Mouse (Mus musculus): Measurements from ENCODE around the gene Olfr328.
"Not testable (repeated sequence)": the region's sequence is repeated elsewhere in the genome, so short reads cannot be mapped to it uniquely, and the experiment has no call there.

The Olfr328 gene

GRCm38 (mm10) chr11:58555536-58555935 is at the start of gene Olfr328:
Olfr328 (minus strand) TSS chr11:58555636.
- DNase-seq = no peak

DNA sequence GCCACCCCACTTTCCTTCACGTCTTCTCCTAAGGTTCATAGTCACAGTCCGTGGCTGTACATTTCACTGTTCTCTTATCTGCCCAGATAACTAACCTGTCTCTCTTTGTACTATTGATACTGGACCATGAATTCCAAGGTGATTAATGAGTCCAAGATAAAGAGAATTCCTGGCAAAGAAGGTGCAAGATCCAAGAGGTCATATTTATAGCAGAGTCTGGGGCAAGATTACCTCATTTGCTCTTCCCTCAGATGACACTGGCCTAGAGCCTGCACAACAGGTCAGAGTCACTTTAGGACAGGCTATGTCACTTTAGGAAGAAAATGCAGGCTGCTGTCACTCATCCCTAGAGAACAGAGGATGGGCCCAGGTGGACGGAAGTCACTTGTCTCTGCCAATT is 49.8 kb upstream of the Olfr328 start:
- no peak for DNase-seq

DNA sequence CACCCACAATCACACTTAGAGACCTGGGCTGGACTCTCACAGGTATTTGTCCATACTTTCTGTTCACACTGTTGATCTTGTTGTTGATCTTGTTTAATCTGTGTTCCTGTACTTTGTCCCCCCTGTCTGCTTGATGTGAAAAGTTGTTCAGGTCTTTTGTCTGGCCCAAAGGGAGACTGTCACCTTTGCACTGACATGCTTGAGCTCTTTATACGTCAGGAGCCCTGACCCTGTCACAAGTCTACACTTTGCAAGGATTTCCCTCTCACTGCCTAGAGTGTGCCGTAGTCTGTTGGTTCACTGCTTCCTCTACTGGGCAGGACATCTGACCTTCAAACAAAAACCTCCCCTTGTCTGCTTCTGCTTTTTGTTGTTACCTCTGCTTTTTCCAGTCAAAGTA is 49.3 kb upstream of the Olfr328 start:
- DNase-seq = no peak

DNA sequence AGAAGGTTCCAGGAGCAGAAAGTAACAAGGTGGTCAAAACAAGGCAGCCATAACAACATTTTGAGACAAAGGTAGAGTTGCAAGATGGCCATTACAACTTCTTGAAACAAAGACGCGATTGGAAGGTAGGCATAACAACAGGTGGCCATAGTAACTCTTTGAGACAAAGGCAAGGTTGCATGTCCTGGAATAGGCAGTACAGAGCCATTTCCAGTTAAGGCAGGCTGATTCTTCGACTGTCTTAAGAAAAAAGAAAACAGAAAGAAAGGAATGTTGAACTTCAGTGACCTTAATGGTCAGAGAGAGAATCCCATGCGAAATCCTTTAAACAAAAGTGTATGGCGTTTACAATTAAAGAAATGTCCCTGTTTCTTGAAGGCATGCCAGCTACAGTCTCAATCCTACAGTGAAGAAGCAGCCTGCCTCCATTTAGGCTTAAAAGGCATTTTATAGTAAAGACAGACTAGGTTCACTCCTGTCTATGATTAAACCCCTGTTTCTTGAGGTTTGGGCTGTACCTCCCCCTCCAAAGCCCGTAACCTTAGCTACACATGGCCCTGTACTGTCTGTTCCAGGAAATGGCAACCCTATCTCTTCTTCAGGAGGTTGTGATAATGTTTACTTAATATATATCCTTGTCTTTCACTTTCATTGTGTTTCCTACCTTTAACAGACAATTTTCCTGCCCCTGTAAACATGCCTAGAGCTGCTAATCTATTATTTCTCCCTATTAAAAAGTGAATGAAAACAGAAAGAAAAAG is 47.5 kb upstream of the Olfr328 start:
- DNase-seq = no peak

GRCm38 (mm10) chr11:58602062-58602461 is 46.6 kb upstream of the Olfr328 start:
- DNase-seq = no peak

GRCm38 (mm10) chr11:58597837-58598236 is 42.4 kb upstream of the Olfr328 start:
- no peak for DNase-seq

- no peak for DNase-seq
These were observed 39.4 kb upstream of the Olfr328 start, which contains the start of gene Olfr324 for GRCm38 (mm10) chr11:58594814-58595213. Olfr324 (plus strand) TSS chr11:58595114.

GRCm38 (mm10) chr11:58588620-58589250 is 33.3 kb upstream of the Olfr328 start:
- DNase-seq = no peak

GRCm38 (mm10) chr11:58587898-58588348 is 32.5 kb upstream of the Olfr328 start:
- DNase-seq = peak in 1 of 2 experiments; percentile 34

- DNase-seq = no peak
These were observed 23.2 kb upstream of the Olfr328 start for GRCm38 (mm10) chr11:58578636-58579035.

GRCm38 (mm10) chr11:58577430-58577829 is 22.0 kb upstream of the Olfr328 start, which contains the start of gene Olfr325:
Olfr325 (plus strand) TSS chr11:58577730.
- no peak for DNase-seq

DNA sequence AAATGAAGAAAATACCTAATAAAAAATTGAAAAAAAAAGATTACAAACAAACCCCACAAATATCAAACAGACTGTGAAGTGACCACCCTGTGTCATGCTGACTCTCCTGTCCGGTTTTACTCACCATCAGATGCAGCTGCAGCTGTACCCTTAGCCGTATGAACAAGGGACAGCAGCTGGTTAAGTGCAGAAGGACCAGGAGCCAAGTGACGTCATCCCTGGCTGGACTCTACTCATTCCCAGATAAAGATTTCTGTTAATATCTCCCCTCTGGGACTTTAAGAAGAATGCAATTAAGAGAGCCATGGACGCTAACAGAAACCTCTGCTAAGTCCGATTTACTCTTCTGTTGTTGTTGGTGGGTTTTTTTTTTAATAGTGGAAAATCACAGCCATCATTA is 15.0 kb upstream of the Olfr328 start, which contains the start of gene Olfr224:
Olfr224 (minus strand) TSS at position 149 of the 400 bp plus-strand sequence.
- DNase-seq = no peak

DNA sequence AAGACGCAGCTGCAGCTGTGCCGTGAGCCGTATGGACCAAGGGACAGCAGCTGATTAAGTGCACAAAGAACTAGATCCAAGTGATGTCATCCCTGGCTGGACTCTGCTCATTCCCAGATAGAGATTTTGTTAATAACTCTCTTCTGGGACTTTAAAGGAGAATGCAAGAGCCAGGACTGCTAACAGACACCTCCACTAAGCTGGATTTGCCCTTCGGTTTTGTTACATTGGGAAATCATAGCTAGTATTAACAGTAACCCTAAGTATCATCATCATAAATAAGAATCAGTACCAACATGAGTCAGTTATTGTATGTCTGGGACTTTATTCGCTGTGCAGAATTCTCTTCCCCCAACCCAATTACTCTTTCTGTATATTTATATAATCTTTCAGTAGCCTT is 9.1 kb downstream of the Olfr328 start, which contains the start of gene Olfr329-ps:
Olfr329-ps (minus strand) TSS at position 101 of the 400 bp plus-strand sequence.
- no peak for DNase-seq

GRCm38 (mm10) chr11:58534736-58535135 is 20.7 kb downstream of the Olfr328 start, which contains the start of gene Olfr330:
Olfr330 (minus strand) TSS chr11:58534836.
- DNase-seq = not testable (repeated sequence)

DNA sequence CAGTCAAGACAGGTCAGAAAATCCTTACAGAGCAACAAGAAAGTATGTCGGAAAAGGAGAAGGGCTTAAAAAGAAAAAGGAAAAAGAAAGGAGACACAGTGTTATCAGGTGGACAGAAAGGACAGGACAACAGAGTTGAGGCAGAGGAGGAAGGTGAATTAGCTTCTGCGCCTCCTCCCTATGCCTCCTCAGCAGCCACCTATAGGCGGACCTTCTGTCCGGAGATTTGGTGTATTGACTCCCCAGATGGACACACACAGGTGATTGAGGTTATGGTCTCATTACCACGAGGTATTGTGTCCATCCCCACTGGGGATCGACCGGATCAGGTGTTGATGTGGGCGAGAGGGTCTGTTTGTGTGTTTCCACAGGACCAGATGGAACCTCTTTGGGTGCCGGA is 35.7 kb downstream of the Olfr328 start:
- peak; percentile 9 to 25 for DNase-seq

DNA sequence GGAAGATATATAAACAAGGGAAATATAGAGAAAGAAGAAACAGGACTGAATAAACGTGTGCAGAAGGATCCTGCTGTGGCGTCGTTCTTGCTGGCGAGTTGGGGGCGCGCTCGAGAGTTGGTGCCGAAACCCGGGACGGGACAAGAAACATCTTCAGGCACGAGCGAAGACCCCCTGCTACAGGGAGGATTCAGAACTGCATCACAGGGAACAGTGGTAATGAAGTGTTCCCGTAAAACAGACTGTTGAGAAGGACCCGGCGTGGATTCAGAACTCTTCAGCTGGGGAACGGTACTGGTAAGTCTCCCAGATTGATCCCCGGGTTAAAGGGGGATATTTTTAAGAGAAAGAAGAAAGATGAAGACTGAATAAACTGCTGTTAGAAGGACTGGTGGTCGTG is 36.5 kb downstream of the Olfr328 start:
- peak; percentile 76 to 81 for DNase-seq

DNA sequence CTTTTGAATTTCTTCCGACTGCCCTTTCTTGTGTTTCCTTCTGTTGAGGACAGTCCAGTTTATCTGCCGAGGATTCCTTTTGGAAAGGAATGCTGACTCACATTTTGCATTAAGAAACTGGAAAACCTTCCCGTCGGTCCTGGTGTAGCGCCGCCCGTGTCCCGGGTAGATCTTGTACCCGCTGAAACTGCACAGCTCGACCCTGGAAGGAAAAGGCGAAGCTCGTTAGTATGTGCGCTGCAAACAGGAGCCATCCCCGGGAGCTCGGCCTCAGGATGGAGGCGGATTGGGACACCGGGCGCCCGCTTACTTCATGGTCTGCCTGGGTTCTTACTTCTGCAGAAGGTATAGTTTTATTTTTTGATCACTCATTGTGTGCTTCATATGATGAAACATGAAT is 46.4 kb downstream of the Olfr328 start:
- not testable (repeated sequence) for DNase-seq

- not testable (repeated sequence) for DNase-seq
These were observed 53.0 kb downstream of the Olfr328 start, which contains the start of gene Olfr331 for GRCm38 (mm10) chr11:58502472-58502871. Olfr331 (minus strand) TSS chr11:58502572.
